Mouse (Mus musculus) heart, postnatal 0 days (tissue): ENCODE data around the gene Mmp27. TPM values are rescaled to one million over a fixed set of nuclear protein-coding genes. Genes with fewer than 3 reads are reported as not detected.

Source experiments
- ATAC-seq: fragments of 200-750 bp; cut with Nextera tagmentation; 2 replicates; pipeline ENCODE4 v1.8.0; 2017; ENCODE audit warnings: low read depth, moderate number of reproducible peaks, moderate library complexity; ENCODE audit not compliant: insufficient read depth
- DNase-seq: peaks from one replicate; pipeline ENCODE4 v3.0.0-alpha.2; 2016; ENCODE audit warnings: low spot score
- H3K27ac ChIP-seq: fragments of 300-500 bp; sonication (generic); 2 replicates; pipeline ENCODE4 v1.5.1; 2014; ENCODE audit warnings: low read depth, mild to moderate bottlenecking
- H3K27me3 ChIP-seq: fragments of 300-500 bp; sonication (generic); 2 replicates; pipeline ENCODE4 v1.6.1; 2014; ENCODE audit warnings: low read length, mixed read lengths; ENCODE audit not compliant: control insufficient read depth, insufficient read depth
- H3K36me3 ChIP-seq: fragments of 300-500 bp; sonication (generic); replicated peaks from 2 replicates; pipeline ENCODE4 v1.6.1; 2014; ENCODE audit warnings: low read length, mixed read lengths; ENCODE audit not compliant: control insufficient read depth, insufficient read depth
- H3K4me1 ChIP-seq: fragments of 300-500 bp; sonication (generic); 2 replicates; pipeline ENCODE4 v1.6.1; 2014; ENCODE audit warnings: antibody characterized with exemption; ENCODE audit not compliant: control insufficient read depth, insufficient read depth
- H3K4me2 ChIP-seq: fragments of 300-500 bp; sonication (generic); 2 replicates; pipeline ENCODE4 v1.6.1; 2014; ENCODE audit warnings: low read depth, mild to moderate bottlenecking, low read length, moderate library complexity
- H3K4me3 ChIP-seq: fragments of 300-500 bp; sonication (generic); 2 replicates; pipeline ENCODE4 v1.5.1; 2014; ENCODE audit warnings: low read depth, low read length
- H3K9ac ChIP-seq: fragments of 300-500 bp; sonication (generic); replicated peaks from 2 replicates; pipeline ENCODE4 v1.6.1; 2014; ENCODE audit warnings: low read depth, low read length, mixed read lengths
- H3K9me3 ChIP-seq: fragments of 300-500 bp; sonication (generic); replicated peaks from 2 replicates; pipeline ENCODE4 v1.6.1; 2016; ENCODE audit warnings: low read length; ENCODE audit not compliant: control insufficient read depth
- CTCF ChIP-seq: IDR thresholded peaks from 2 replicates; pipeline ENCODE4 v1.5.1; 2016; ENCODE audit warnings: antibody characterized with exemption, control low read depth, low read depth
- EP300 ChIP-seq: IDR thresholded peaks from 2 replicates; pipeline ENCODE4 v1.6.1; 2016; ENCODE audit warnings: antibody characterized with exemption, low read depth
- WGBS: fragments of 180-500 bp; shearing (Covaris S2); extraction: QIAGEN DNeasy Blood & Tissue Kit; methylation state at CpG from one replicate; pipeline ENCODE4 v1.1.7; 2014; 5-methylcytosine and 5-hydroxymethylcytosine counted together
- polyA plus RNA-seq: library from polyadenylated mRNA; unstranded; fragments of >200 nt; fragmentation: Nextera tagmentation; extraction: Ambion mirVana; gene quantifications from 2 replicates; pipeline ENCODE4 v1.2.1, GENCODE M21; 2015
- total RNA-seq: library from RNA; depleted of rRNA; stranded (reverse); fragments of >200 nt; gene quantifications from 2 replicates; pipeline ENCODE4 v1.2.3, GENCODE M21; 2014; ENCODE audit warnings: low replicate concordance

The Mmp27 gene
- total and polyA plus RNA-seq, 2 experiments from 2014 or later: not detected

- H3K4me3 ChIP-seq: no peak overlapping the region
- WGBS: 64% methylated on average over 8 of the region's 8 CpGs
- TF ChIP-seq EP300 (no peak), CTCF (no peak)
Observed at GRCm38 (mm10) chr9:7590063-7590462, 18.9 kb downstream of the Mmp27 start.

DNA sequence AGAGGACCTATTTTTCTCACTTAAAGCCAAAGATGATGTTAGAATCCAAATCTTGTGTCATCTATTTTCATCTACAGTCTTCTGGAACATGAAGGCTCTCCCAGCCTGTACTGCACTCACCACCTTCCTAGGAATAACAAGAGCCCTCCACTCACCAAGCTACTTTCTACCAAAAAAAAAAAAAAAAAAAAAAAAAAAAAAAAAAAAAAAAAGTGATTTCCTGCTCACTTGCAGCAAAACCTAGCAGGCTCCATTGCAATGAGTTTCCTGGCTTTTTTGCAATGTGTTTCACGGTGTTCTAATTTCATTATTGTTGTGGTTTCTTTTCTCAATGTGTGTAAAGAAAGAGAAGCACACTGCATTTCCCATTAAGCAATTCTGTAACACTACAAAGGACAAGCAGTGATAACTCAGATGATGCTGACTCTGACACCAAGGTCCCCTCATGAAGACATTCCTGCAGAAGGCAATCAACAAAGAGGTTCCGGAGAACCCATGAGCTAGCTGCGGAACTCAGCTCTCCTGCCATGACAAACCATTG lies 22.1 kb downstream of the Mmp27 start:
- TF ChIP-seq CTCF: no peak
- no peak for TF ChIP-seq EP300
- Histone ChIP-seq H3K27me3 (no peaks in the 10 kb centered on the region), H3K4me1 (no peaks in the 10 kb centered on the region), H3K9me3 (no peaks in the 10 kb centered on the region), H3K36me3 (no peaks in the 10 kb centered on the region), H3K9ac (no peak overlapping the region), H3K4me3 (no peak overlapping the region), H3K4me2 (no peak overlapping the region), H3K27ac (no peak overlapping the region)
- ATAC-seq: no peak
- DNase-seq: no peak
- 89% methylated on average over 3 of the region's 3 CpGs for WGBS

More at GRCm38 (mm10) chr9:7590063-7590462, 18.9 kb downstream of the Mmp27 start:
- no peaks in the 10 kb centered on the region for H3K4me1 ChIP-seq
- no peak for DNase-seq
- H3K4me2 ChIP-seq: no peak overlapping the region
- no peaks in the 10 kb centered on the region for H3K36me3 ChIP-seq
- H3K9me3 ChIP-seq: no peaks in the 10 kb centered on the region
- H3K27me3 ChIP-seq: no peaks in the 10 kb centered on the region
- no peak for ATAC-seq
- H3K27ac ChIP-seq: no peak overlapping the region
- H3K9ac ChIP-seq: no peak overlapping the region

GRCm38 (mm10) chr9:7594816-7595540 lies 23.8 kb downstream of the Mmp27 start:
- DNase-seq (peak; percentile 97), ATAC-seq (peak; percentile 98)
- Histone ChIP-seq H3K9ac (peak overlapping the region; percentile 48), H3K27ac (no peak overlapping the region), H3K4me1 (no peaks in the 10 kb centered on the region), H3K36me3 (no peaks in the 10 kb centered on the region), H3K27me3 (no peaks in the 10 kb centered on the region), H3K9me3 (no peaks in the 10 kb centered on the region), H3K4me2 (peak overlapping the region; percentile 65), H3K4me3 (peak overlapping the region; percentile 50)
- 6% methylated on average over 6 of the region's 6 CpGs for WGBS
- TF ChIP-seq CTCF: peak; percentile 92
- no peak for TF ChIP-seq EP300

- no peaks in the 10 kb centered on the region for H3K4me1 ChIP-seq
- no peaks in the 10 kb centered on the region for H3K36me3 ChIP-seq
- under 1% methylated on average over 3 of the region's 3 CpGs for WGBS
- H3K9me3 ChIP-seq: no peaks in the 10 kb centered on the region
- TF ChIP-seq EP300 (no peak), CTCF (peak; percentile 96)
- H3K9ac ChIP-seq: no peak overlapping the region
- no peaks in the 10 kb centered on the region for H3K27me3 ChIP-seq
- H3K4me3 ChIP-seq: no peak overlapping the region
- DNase-seq (peak; percentile 57), ATAC-seq (no peak)
- no peak overlapping the region for H3K27ac ChIP-seq
- H3K4me2 ChIP-seq: no peak overlapping the region
Observed at GRCm38 (mm10) chr9:7602982-7603742, 32.0 kb downstream of the Mmp27 start.

DNA sequence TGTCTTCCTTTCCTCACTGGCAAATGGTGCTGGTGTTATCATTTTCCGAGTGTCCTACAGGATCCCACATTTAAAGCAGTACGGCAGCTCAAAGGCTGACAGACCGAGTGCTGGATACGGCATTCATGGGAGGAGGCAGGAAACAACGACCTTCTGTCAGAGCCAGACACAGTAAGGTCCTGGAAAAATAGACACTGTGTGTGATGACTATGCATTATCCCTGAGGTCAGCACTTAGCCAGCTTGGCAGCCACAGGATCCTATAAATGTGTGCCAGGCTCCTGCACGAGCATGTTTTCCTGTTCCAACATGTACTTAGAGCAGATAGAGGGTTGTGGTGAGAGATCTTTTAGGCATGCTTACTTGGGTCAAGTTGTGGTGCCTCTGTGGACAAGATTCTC lies 32.8 kb downstream of the Mmp27 start:
- TF ChIP-seq CTCF (no peak), EP300 (no peak)
- no peak for DNase-seq
- 43% methylated on average over 6 of the region's 6 CpGs for WGBS

More for the DNA sequence above, 32.8 kb downstream of the Mmp27 start:
- no peaks in the 10 kb centered on the region for H3K9me3 ChIP-seq
- H3K4me1 ChIP-seq: no peaks in the 10 kb centered on the region
- H3K4me2 ChIP-seq: no peak overlapping the region
- H3K36me3 ChIP-seq: no peaks in the 10 kb centered on the region
- no peak overlapping the region for H3K9ac ChIP-seq
- no peaks in the 10 kb centered on the region for H3K27me3 ChIP-seq
- no peak overlapping the region for H3K4me3 ChIP-seq
- H3K27ac ChIP-seq: no peak overlapping the region
- ATAC-seq: no peak
